Mouse (Mus musculus): Measurements from ENCODE around the gene Gabbr2.

- 0 out of 2 replicates have a peak, but pooled peaks have one; percentile 9 for TF ChIP-seq CTCF (IDR thresholded peaks at IDR 0.05; ENCODE audit: borderline replicate concordance, extremely low read depth, insufficient read depth, insufficient read length)
- no peak for TF ChIP-seq POLR2A (IDR thresholded peaks at IDR 0.05; ENCODE audit: borderline replicate concordance, extremely low read depth, insufficient read depth, insufficient read length, poor library complexity, severe bottlenecking)
These were observed 32.3 kb upstream of the Gabbr2 start for GRCm38 (mm10) chr4:47023949-47024348.
